Mouse (Mus musculus) kidney, adult 11 months (tissue): ENCODE data around the gene Ptp4a2.
"Not testable (repeated sequence)": the region's sequence is repeated elsewhere in the genome, so short reads cannot be mapped to it uniquely, and the experiment has no call there.

ENCODE experiments used
- DNase-seq: peaks from one replicate; pipeline ENCODE4 v3.0.0; 2022

Ptp4a2 gene

GRCm38 (mm10) chr4:129890094-129890493 is 79.1 kb downstream of the Ptp4a2 start:
- no peak for DNase-seq

DNA sequence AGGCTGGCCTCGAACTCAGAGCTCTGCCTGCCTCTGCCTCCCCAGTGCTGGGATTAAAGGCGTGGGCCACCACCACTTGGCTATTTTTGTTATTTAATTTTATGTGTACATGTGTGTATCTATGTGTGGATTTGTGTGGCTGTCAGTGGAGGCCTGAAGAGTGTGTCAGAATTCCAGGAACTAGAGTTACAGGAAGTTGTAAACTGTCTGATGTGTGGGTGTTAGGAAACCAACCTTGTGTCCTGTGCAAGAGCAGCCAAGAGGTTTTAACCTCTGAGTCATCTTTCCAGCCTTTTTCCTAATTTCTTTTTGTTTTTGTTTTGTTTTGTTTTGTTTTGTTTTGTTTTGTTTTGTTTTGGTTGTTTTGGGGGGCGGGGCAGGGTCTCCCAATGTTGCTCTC is 83.8 kb downstream of the Ptp4a2 start:
- no peak for DNase-seq

DNA sequence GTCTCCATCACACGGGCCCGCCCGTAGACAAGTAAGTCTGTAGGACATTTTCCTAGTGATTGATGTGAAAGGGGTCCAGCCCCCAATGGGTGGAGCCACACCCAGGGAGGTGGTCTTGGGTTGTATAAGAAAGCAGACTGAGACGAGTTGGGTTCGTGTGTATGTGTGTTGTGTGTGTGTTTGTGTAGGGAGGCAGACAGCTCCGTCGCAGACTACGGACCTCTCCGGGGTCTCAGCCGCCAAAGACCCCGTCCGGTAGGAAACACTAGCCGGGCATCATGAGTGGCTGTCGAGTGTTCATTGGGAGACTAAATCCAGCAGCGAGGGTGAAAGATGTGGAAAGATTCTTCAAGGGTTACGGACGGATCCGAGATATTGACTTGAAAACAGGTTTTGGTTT is 87.8 kb downstream of the Ptp4a2 start:
- DNase-seq = not testable (repeated sequence)
